Mouse (Mus musculus) left cerebral cortex, postnatal 10 days (tissue): ENCODE data around the gene Cir1. TPM values are rescaled to one million over a fixed set of nuclear protein-coding genes. Genes with fewer than 3 reads are reported as not detected.

Source experiments
- DNase-seq, 2 experiments: peaks; one replicate each; pipeline ENCODE4 v3.0.0; 2021 to 2022; ENCODE audit warnings: low spot score in 2 of 2, mixed read lengths in 1 of 2; ENCODE audit errors: extremely low spot score in 1 of 2
- intact Hi-C: fragments of 180-260 bp; cut with DNase I; formaldehyde crosslinking; loops from one replicate; pipeline ENCODE4 v1.15.1; 2025
- total RNA-seq, 2 experiments: library from RNA; stranded (reverse); gene quantifications; 2 replicates each; pipeline ENCODE4 v1.2.3; 2021

Gene Cir1
- total RNA-seq, 2 experiments from 2014 or later, result 24.4 to 25.3 TPM

- intact Hi-C loops, result loop anchor here (5.0 to 10.0 kb wide), 2 partner anchors 34 to 72 kb away; partner anchors contain the start of gene Gpr155
Measured at GRCm38 (mm10) chr2:73313117-73313501, 608 bp upstream of the Cir1 start.

GRCm38 (mm10) chr2:73306006-73306405 is 6.5 kb downstream of the Cir1 start:
- DNase-seq, result no peak
- intact Hi-C loops, result no loop called here

More at GRCm38 (mm10) chr2:73313117-73313501, 608 bp upstream of the Cir1 start:
- DNase-seq, result peak; percentile 20 to 33

GRCm38 (mm10) chr2:73304506-73304905 is 8.0 kb downstream of the Cir1 start:
- intact Hi-C loops, result no loop called here
- DNase-seq, result no peak

- DNase-seq, result no peak
- intact Hi-C loops, result no loop called here
Measured at GRCm38 (mm10) chr2:73302722-73303121, 9.8 kb downstream of the Cir1 start.

- no peak for DNase-seq
- intact Hi-C loops, result no loop called here
Measured at GRCm38 (mm10) chr2:73301979-73302378, 10.5 kb downstream of the Cir1 start.

- intact Hi-C loops, result no loop called here
- DNase-seq, result no peak
Measured at GRCm38 (mm10) chr2:73298841-73299240, 13.7 kb downstream of the Cir1 start.

GRCm38 (mm10) chr2:73298154-73298553 is 14.3 kb downstream of the Cir1 start:
- intact Hi-C loops, result no loop called here
- no peak for DNase-seq

- intact Hi-C loops, result no loop called here
- no peak for DNase-seq
Measured at GRCm38 (mm10) chr2:73295023-73295422, 17.5 kb downstream of the Cir1 start.

- intact Hi-C loops, result no loop called here
- DNase-seq, result no peak
Measured at GRCm38 (mm10) chr2:73291130-73291529, 21.4 kb downstream of the Cir1 start.

GRCm38 (mm10) chr2:73285630-73286029 is 26.9 kb downstream of the Cir1 start:
- intact Hi-C loops, result loop anchor here (10.0 kb wide), 1 partner anchor 1241 kb away; no protein-coding TSS in a partner anchor
- no peak for DNase-seq

- intact Hi-C loops, result loop anchor here (10.0 kb wide), 1 partner anchor 1237 kb away; no protein-coding TSS in a partner anchor
- DNase-seq, result no peak
Measured at GRCm38 (mm10) chr2:73281707-73282106, 30.8 kb downstream of the Cir1 start.

GRCm38 (mm10) chr2:73281048-73281661 is 31.3 kb downstream of the Cir1 start:
- intact Hi-C loops, result loop anchor here (10.0 kb wide), 1 partner anchor 1236 kb away; no protein-coding TSS in a partner anchor
- DNase-seq, result no peak

GRCm38 (mm10) chr2:73280356-73281047 is 32.0 kb downstream of the Cir1 start:
- intact Hi-C loops, result loop anchor here (10.0 kb wide), 1 partner anchor 1236 kb away; no protein-coding TSS in a partner anchor
- DNase-seq, result no peak

GRCm38 (mm10) chr2:73279271-73280038 is 33.0 kb downstream of the Cir1 start:
- intact Hi-C loops, result loop anchor here (5.0 to 10.0 kb wide), 5 partner anchors 112 to 1742 kb away; no protein-coding TSS in a partner anchor
- peak in 1 of 2 experiments; percentile 32 for DNase-seq

- no peak for DNase-seq
- intact Hi-C loops, result loop anchor here (5.0 to 10.0 kb wide), 4 partner anchors 112 to 1742 kb away; no protein-coding TSS in a partner anchor
Measured at GRCm38 (mm10) chr2:73278869-73279268, 33.6 kb downstream of the Cir1 start.

GRCm38 (mm10) chr2:73278131-73278854 is 34.2 kb downstream of the Cir1 start:
- intact Hi-C loops, result loop anchor here (5.0 to 10.0 kb wide), 4 partner anchors 111 to 1741 kb away; no protein-coding TSS in a partner anchor
- DNase-seq, result peak; percentile 80 to 91

- DNase-seq, result peak in 1 of 2 experiments; percentile 42
- intact Hi-C loops, result loop anchor here (5.0 to 10.0 kb wide), 4 partner anchors 110 to 1740 kb away; no protein-coding TSS in a partner anchor
Measured at GRCm38 (mm10) chr2:73277709-73278075, 34.8 kb downstream of the Cir1 start.

GRCm38 (mm10) chr2:73277021-73277708 is 35.3 kb downstream of the Cir1 start:
- intact Hi-C loops, result loop anchor here (5.0 to 10.0 kb wide), 4 partner anchors 110 to 1740 kb away; no protein-coding TSS in a partner anchor
- DNase-seq, result no peak
